Mouse (Mus musculus): ENCODE data around the gene Smurf2.

DNA sequence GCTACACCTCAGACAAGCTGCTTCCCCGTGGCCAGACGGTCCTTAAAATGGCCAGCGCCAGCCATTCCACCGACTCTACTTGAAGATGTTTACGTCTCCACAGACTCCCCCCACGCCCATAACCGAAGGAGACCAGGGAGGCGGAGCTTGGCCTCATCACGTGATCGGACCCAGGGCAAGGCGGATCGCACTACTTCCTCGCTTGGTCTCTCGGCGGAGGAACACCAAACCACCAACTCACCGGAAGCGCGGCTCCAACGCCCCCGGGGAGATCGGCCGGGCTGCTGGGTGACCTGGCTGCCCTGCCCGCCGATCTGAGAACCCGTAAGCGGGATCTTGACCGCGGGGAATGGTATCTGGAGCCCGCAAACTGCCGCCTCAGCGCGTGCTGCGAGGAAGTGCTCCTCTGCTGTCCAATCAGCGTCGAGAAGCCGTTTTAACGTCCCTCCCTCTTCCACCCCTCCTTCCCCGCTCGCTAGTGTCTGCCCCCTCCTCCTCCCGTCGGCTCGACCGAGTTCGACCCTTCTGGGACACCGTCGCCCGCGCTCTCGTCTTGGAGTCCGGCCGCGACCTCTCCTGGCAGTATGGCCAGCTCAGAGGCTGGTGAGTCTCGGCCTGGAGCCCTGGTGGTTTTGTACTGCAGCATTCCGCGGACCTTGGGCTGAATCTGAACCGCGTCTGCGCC, 131.6 kb downstream of the Smurf2 start, which contains the start of the genes Ddx5 and Cep95:
- TF ChIP-seq CTCF (IDR thresholded peaks at IDR 0.05; ENCODE audit: low read depth, low read length) (no peak), TAL1 (conservative IDR thresholded peaks at IDR 0.05; ENCODE audit: low read depth, low read length) (no peak), GATA1 (IDR thresholded peaks at IDR 0.05; ENCODE audit: borderline replicate concordance, low read length) (no peak)
